In genomic region chr10:122800003-122800731, GRCm38 (mm10) we compare ENCODE assay signal across 10 mouse cellular contexts.
DNase-seq lines count a peak whose midpoint lies in the region; ATAC-seq and TF ChIP-seq lines count a peak whose summit lies in the region.
"Had no signal": no experiment of that assay in that cellular context is flagged by ENCODE, and none has a peak within 500 bp of the region (broad histone marks: within the 10 kb centered on the region; RNA-seq: fewer than 3 reads in every experiment).

No protein-coding gene starts in this region.

- 23% methylated on average over 19 of the region's 19 CpGs for WGBS in liver, embryonic 14.5 days (ENCODE audit: insufficient replicate concordance)
- 87% methylated on average over 19 of the region's 19 CpGs for WGBS in neural tube, embryonic 15.5 days

- no peaks in the 10 kb centered on the region for H3K36me3 ChIP-seq in liver, embryonic 14.5 days (replicated peaks; ENCODE audit: control insufficient read depth, insufficient read depth, low read depth)
- H3K36me3 ChIP-seq in neural tube, embryonic 15.5 days, result no peaks in the 10 kb centered on the region
- H3K36me3 ChIP-seq: stomach, embryonic 15.5 days had no signal

- peak; percentile 37 for DNase-seq in spleen, adult 12 weeks (ENCODE audit: low spot score)
- DNase-seq in spleen, postnatal 4 days (ENCODE audit: low spot score in 2 of 2), result no peak
- DNase-seq in liver, embryonic 14.5 days (ENCODE audit: low read depth in 3 of 3, low spot score in 3 of 3), result no peak
- DNase-seq in left cerebral cortex, adult 18-20 months (ENCODE audit: low spot score in 2 of 2), result no peak
- no peak for DNase-seq in neural tube, embryonic 10.5 days (ENCODE audit: extremely low spot score, low spot score)
- no peak for DNase-seq in gastrocnemius, adult 8-10 months (ENCODE audit: low spot score in 2 of 2)

- no peak for TF ChIP-seq EP300 in liver, embryonic 14.5 days (IDR thresholded peaks at IDR 0.05; ENCODE audit: low read depth)

- H3K9ac ChIP-seq in liver, embryonic 14.5 days (replicated peaks), result no peak overlapping the region
- H3K9ac ChIP-seq in neural tube, embryonic 15.5 days (replicated peaks), result no peak overlapping the region
- H3K9ac ChIP-seq: stomach, embryonic 15.5 days had no signal

- no peaks in the 10 kb centered on the region for H3K9me3 ChIP-seq in liver, embryonic 14.5 days (ENCODE audit: control insufficient read depth, low read length)
- no peaks in the 10 kb centered on the region for H3K9me3 ChIP-seq in neural tube, embryonic 15.5 days (replicated peaks)
- H3K9me3 ChIP-seq: stomach, embryonic 15.5 days had no signal

- no peak overlapping the region for H3K27ac ChIP-seq in liver, embryonic 14.5 days
- no peak overlapping the region for H3K27ac ChIP-seq in neural tube, embryonic 15.5 days (replicated peaks)
- H3K27ac ChIP-seq: stomach, embryonic 15.5 days had no signal

- no peaks in the 10 kb centered on the region for H3K27me3 ChIP-seq in liver, embryonic 14.5 days (ENCODE audit: control insufficient read depth, insufficient read depth, low read length)
- no peaks in the 10 kb centered on the region for H3K27me3 ChIP-seq in neural tube, embryonic 15.5 days (replicated peaks)
- H3K27me3 ChIP-seq: stomach, embryonic 15.5 days had no signal

- H3K4me2 ChIP-seq in liver, embryonic 14.5 days (ENCODE audit: low read depth), result no peak overlapping the region
- no peak overlapping the region for H3K4me2 ChIP-seq in neural tube, embryonic 15.5 days
- H3K4me2 ChIP-seq: stomach, embryonic 15.5 days had no signal

- H3K4me1 ChIP-seq in liver, embryonic 14.5 days (replicated peaks; ENCODE audit: control insufficient read depth in 2 of 2, insufficient read depth in 2 of 2, low read length in 1 of 2), result peaks cover 0 to 7% of the 10 kb centered on the region in 2 experiments; a peak in 2 of 4 replicates
- peaks cover 4% of the 10 kb centered on the region; the same call in 1 of the 2 replicates for H3K4me1 ChIP-seq in neural tube, embryonic 15.5 days

- peak; percentile 49 for ATAC-seq in liver, embryonic 14.5 days (ENCODE audit: insufficient read depth)
- ATAC-seq in megakaryocyte-erythroid progenitor cell, adult 5-6 weeks (replicated peaks; ENCODE audit: low FRiP score, low TSS enrichment, poor library complexity, severe bottlenecking), result peak; percentile 35; the same call in 1 of the 2 replicates
- no peak for ATAC-seq in neural tube, embryonic 15.5 days (ENCODE audit: low FRiP score)

- no peak overlapping the region for H3K4me3 ChIP-seq in liver, embryonic 14.5 days (ENCODE audit: insufficient read depth in 1 of 2, low read depth in 2 of 2, low read length in 2 of 2)
- H3K4me3 ChIP-seq in neural tube, embryonic 15.5 days (replicated peaks), result no peak overlapping the region
- H3K4me3 ChIP-seq: erythroblast, embryonic 14.5 days; stomach, embryonic 15.5 days had no signal

- no peak for TF ChIP-seq CTCF in liver, embryonic 14.5 days (IDR thresholded peaks at IDR 0.05; ENCODE audit: low read depth)
